Mouse (Mus musculus): ENCODE measurements at regions not wholly inside any gene's neighbourhood (a gene's known extent, or its start where the extent isn't known, plus 50 kb on each side); places are given as distances from the start of the nearest gene placed in this dataset.

DNA sequence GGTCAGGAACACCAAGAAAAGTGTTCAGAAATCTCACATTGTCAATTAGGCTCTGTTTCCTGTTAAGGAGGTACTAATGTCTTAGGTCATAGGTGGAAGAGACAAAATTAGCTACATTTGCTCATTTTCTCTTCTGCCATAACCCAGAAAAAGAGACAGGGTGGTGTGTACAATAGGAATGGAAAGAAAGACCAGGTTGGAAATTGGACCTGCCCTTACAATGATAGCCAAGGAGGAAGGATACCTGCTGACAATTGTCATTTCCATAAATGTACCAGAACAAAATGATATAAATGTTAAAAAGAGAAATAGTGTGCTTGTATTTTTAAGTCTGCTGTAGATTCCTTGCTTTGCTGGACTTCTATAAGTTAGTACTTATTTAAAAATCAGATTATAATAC is 135.9 kb upstream of the Kcnip4 start:
- intact Hi-C loops (cut with DNase I): no loop called here
- no peak for DNase-seq (ENCODE audit: low spot score in 2 of 2)

DNA sequence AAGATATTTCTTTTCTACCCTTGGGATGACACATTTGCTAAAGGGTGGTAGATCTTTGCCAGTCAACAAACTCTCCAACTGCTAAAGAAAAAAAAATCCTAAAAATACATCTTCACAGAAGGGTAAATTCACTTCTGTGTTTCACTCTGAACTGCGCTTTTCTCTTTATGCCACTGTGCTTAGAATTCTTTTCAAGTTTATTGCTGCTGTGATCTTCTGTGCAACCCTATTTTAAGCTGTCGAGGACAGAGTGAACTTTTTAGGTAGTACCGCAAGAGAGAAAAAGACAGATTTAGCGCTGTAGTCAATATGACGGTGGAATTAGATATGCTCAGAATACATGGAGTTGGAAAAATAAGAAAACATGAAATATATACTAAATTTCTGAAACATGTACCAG is 126.2 kb upstream of the Kcnip4 start:
- intact Hi-C loops (cut with DNase I): no loop called here
- peak in 1 of 2 experiments; percentile 35 for DNase-seq (ENCODE audit: low spot score in 2 of 2)

DNA sequence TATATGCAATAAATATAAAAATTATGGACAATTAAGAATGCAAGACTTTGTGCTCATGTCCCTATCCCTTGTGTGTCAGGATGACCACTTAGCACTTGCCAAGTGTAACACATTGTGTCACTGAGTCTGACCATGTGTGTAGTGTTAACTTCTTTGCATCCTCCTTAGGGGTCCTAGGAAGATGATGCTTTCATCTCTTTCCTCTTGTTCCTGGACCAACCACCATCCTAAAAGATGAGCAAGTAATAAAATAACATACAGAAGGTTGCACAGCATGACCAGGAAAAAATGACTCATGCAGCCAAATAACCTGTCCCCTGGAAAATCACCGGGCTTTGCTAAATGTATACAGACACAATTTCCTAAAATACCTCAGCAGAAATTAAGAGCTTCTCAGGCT is 121.1 kb upstream of the Kcnip4 start:
- intact Hi-C loops (cut with DNase I): no loop called here
- DNase-seq (ENCODE audit: low spot score in 2 of 2): no peak

DNA sequence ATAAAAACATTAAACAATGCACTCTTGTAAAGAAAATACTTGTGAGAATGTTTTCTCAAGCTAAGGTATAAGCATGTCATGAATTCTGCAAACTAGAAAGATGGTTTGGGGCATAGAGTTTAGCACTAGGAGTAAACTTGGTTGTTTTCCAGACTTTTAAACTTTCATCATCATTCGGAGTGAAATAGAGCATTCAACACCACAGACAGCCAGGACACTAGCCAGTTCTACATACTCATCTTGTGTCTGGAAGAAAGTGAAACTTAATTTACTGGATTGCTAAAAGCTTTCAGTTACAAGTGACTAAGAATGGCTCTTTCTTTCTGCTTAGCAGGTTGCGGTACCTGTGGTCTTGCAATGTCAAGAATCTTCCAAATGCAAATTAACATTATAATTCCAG is 119.9 kb upstream of the Kcnip4 start:
- intact Hi-C loops (cut with DNase I): no loop called here
- DNase-seq (ENCODE audit: low spot score in 2 of 2): no peak

DNA sequence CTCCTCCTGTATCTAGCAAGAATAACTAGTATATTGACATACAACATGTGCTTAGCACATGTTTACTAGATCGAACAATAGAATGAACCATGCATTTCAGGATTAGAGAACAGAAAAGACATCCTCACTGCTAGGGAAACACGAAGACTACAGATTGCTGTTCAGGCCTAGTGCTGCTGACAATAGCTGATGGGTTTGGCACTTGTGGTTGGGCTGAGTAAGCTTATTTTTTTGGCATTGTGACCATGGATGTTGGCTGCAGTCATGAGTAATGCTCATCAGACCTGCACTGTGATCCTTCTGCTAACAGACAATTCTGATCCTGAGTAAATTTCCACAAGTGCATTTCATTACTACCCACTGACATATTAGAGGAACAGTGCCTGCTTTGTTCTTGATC is 117.7 kb upstream of the Kcnip4 start:
- no peak for DNase-seq (ENCODE audit: low spot score in 2 of 2)
- intact Hi-C loops (cut with DNase I): no loop called here

DNA sequence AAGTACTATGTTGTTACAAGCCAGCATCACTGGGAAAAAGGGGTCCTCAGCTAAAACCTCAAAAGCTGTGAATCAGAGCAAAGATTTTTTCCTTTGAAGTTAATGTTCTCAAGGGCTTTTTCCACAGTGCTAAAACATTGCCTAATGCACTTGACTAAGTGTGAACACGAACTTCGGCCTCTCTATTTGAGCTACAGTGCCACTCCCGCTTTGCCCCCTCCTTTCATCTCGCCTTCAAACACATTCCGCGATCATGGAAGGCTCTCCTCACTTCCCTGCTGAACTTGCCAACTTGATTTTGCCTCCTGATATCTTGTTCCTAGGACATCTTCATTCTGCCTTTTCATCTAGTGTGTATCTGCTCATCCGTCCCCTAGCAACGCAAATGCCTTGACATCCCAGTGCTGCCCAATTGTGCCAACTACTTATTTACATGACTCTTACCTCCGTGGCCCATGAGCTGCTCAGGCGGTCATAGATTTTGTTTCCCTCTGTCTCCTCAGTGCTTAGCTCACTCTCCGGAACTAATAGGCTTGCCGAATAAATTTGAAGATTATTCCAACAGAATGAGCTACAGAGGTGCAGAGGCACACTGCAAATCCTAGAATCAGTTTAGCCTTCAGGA is 116.6 kb upstream of the Kcnip4 start:
- intact Hi-C loops (cut with DNase I): no loop called here
- no peak for DNase-seq (ENCODE audit: low spot score in 2 of 2)

DNA sequence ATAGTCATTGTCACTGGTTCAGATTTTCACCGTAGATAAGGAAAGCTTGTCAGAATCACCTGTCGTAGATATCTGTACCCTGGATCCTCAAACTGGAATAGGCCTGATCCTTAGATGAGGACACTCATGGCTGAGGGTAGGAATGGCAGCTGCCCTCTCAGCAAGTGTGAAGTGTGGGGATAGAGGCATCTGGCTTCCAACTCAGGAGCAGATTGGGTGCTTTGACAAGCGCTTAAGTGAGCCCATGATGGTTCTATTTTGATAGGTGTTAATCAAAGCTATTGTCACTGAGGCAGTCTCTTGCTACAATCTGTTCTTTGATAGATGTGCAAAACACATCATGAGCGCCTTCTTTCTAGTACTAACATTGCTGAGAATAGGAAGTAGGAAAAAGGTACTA is 114.9 kb upstream of the Kcnip4 start:
- intact Hi-C loops (cut with DNase I): no loop called here
- DNase-seq (ENCODE audit: low spot score in 2 of 2): no peak

DNA sequence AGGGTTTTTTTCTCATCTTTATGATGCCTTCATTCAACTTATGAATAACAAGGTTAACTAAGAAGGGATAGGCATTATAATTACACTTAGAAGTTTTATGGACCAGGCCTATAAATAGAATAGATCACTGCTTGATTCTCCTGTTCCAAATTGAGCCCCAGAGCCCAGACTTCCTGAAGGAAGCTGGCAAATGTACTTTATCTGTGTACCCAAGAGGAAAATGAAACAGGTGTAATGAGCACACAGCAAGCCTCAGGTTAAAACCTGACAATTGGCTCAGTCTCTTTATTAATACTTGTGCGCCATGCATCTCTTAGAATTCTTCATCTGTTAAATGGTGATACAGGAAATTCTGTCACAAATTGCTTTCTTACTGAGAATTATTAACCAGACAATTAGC is 95.4 kb upstream of the Kcnip4 start:
- DNase-seq (ENCODE audit: low spot score in 2 of 2): no peak
- intact Hi-C loops (cut with DNase I): no loop called here

DNA sequence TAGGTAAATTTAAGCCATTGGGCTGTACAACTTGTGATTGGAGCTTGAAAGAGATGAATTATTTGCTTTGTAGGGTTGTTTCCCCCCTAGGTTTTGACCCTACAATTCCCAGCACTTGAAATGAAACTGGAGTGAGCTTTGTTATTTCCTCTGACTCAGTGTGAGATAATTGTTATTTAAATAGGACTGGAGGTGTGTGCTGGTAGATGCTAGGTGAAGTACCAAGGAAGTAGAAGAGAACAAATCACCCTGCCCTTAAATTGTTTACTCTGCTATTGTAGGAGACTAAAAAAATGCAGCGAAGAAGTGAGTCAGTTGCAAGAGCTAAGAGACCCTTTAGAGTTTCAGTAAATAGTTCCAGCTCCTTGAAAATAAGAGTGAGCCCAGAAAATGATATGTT is 82.1 kb upstream of the Kcnip4 start:
- DNase-seq (ENCODE audit: low spot score in 2 of 2): no peak
- intact Hi-C loops (cut with DNase I): no loop called here

DNA sequence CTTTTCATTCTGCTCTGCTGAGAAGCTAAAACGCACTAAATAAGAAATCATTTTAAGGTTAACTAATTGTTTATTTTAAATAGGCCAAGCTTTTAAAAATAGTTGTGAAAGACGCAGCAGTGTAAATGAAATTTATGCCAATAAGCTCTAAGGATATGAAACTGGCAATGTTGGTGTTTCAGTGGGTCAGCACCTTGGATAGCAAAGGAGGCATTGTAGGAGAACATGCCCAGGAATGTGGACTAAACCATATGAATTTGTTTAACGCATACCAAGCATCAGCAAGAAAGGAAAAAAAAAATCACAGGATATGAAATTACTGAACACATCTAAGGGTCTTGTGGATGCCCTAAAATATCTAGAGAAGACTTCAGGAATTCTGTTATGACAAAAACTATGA is 56.1 kb upstream of the Kcnip4 start:
- intact Hi-C loops (cut with DNase I): no loop called here

DNA sequence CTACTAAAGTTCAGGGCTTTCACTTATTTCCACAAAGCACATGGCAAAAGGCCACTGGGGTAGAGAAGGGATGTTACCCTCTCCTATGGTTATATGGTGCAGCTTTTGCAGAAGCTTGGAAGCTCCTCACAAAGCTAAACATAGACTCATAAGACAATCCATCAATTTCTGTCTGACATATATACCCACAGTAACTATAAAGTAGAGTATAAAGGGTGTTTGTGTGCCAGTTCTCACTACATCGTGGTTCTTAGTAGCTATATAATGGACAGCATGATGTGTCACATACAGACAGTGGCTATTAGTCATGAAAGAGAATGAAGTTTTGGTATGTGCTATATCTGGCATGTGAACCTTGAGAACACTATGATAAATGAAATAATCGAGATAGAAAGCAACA is 51.2 kb upstream of the Kcnip4 start:
- intact Hi-C loops (cut with DNase I): no loop called here
- no peak for DNase-seq (ENCODE audit: low spot score in 2 of 2)

More for the DNA sequence above, 56.1 kb upstream of the Kcnip4 start:
- no peak for DNase-seq (ENCODE audit: low spot score in 2 of 2)
